Mouse (Mus musculus) liver, embryonic 13.5 days (tissue): ENCODE results near the gene Tnfrsf12a. TPM values are rescaled to one million over a fixed set of nuclear protein-coding genes. Genes with fewer than 3 reads are reported as not detected.

Experiments
- ATAC-seq: fragments of 200-750 bp; cut with Nextera tagmentation; 2 replicates; pipeline ENCODE4 v1.8.0; 2017; ENCODE audit warnings: low read depth, mild to moderate bottlenecking, moderate number of reproducible peaks, moderate library complexity
- DNase-seq: peaks from one replicate; pipeline ENCODE4 v3.0.0; 2022
- H3K27ac ChIP-seq: fragments of 300-500 bp; sonication (generic); 2 replicates; pipeline ENCODE4 v1.5.1; 2015; ENCODE audit warnings: moderate library complexity, mild to moderate bottlenecking, inconsistent platforms
- H3K27me3 ChIP-seq: fragments of 300-500 bp; sonication (generic); 2 replicates; pipeline ENCODE4 v1.6.1; 2015; ENCODE audit warnings: mild to moderate bottlenecking, inconsistent platforms
- H3K36me3 ChIP-seq: fragments of 300-500 bp; sonication (generic); 2 replicates; pipeline ENCODE4 v1.6.1; 2015; ENCODE audit warnings: mild to moderate bottlenecking, inconsistent platforms
- H3K4me1 ChIP-seq: fragments of 300-500 bp; sonication (generic); replicated peaks from 2 replicates; pipeline ENCODE4 v1.6.1; 2015; ENCODE audit warnings: inconsistent platforms
- H3K4me2 ChIP-seq: fragments of 300-500 bp; sonication (generic); 2 replicates; pipeline ENCODE4 v1.6.1; 2015; ENCODE audit warnings: inconsistent platforms, mild to moderate bottlenecking, moderate library complexity
- H3K4me3 ChIP-seq: fragments of 300-500 bp; sonication (generic); replicated peaks from 2 replicates; pipeline ENCODE4 v1.5.1; 2015; ENCODE audit warnings: mild to moderate bottlenecking, inconsistent platforms
- H3K9ac ChIP-seq: fragments of 300-500 bp; sonication (generic); 2 replicates; pipeline ENCODE4 v1.6.1; 2015; ENCODE audit warnings: mild to moderate bottlenecking, inconsistent platforms
- H3K9me3 ChIP-seq: fragments of 300-500 bp; sonication (generic); replicated peaks from 2 replicates; pipeline ENCODE4 v1.6.1; 2016; ENCODE audit warnings: inconsistent platforms
- WGBS: fragments of 180-500 bp; shearing (Covaris S2); methylation state at CpG from one replicate; pipeline ENCODE4 v1.1.7; 2015; ENCODE audit not compliant: insufficient replicate concordance; 5-methylcytosine and 5-hydroxymethylcytosine counted together
- polyA plus RNA-seq: library from polyadenylated mRNA; unstranded; fragments of >200 nt; fragmentation: Nextera tagmentation; extraction: Ambion mirVana; gene quantifications from 2 replicates; pipeline ENCODE4 v1.2.1, GENCODE M21; 2015

Tnfrsf12a gene
- polyA plus RNA-seq, 1 experiment from 2014 or later = 6.7 TPM

- peaks cover 25% of the 10 kb centered on the region for H3K36me3 ChIP-seq
- H3K27ac ChIP-seq = no peak overlapping the region
- H3K27me3 ChIP-seq = peaks cover 43% of the 10 kb centered on the region
- peaks cover 11% of the 10 kb centered on the region for H3K4me1 ChIP-seq
- no peak overlapping the region for H3K9ac ChIP-seq
- H3K4me2 ChIP-seq = no peak overlapping the region
- WGBS = 20% methylated on average over 5 of the region's 5 CpGs
- no peaks in the 10 kb centered on the region for H3K9me3 ChIP-seq
- ATAC-seq = no peak
- no peak overlapping the region for H3K4me3 ChIP-seq
- no peak for DNase-seq
These were observed 12.7 kb downstream of the Tnfrsf12a start for GRCm38 (mm10) chr17:23664556-23665021.

DNA sequence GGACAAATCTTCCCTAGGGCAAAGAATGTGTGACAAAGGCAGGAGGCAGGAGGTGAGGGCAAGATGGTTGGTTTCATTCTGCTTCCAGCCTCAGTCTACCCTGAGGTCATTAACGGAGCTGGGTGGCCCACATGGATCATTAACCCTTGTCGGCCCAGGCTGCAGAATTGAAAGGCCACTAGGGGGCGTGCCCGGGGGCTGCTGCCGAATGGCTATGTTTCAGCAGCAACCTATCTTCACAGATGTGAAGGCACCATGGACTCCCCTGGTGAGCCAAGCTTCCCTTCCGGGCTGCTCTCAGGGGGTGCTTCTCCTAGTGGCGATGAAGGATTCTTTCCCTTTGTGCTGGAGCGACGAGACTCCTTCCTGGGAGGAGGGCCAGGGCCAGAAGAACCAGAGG is 15.7 kb downstream of the Tnfrsf12a start:
- Histone ChIP-seq H3K4me2 (no peak overlapping the region), H3K4me3 (no peak overlapping the region), H3K9me3 (no peaks in the 10 kb centered on the region), H3K27ac (no peak overlapping the region), H3K9ac (no peak overlapping the region), H3K4me1 (peaks cover 11% of the 10 kb centered on the region), H3K36me3 (0 out of 2 replicates have a peak, but pooled peaks cover 1% of the 10 kb centered on the region), H3K27me3 (peaks cover 52% of the 10 kb centered on the region)
- DNase-seq (no peak), ATAC-seq (no peak)
- WGBS = 3% methylated on average over 9 of the region's 9 CpGs

- Histone ChIP-seq H3K36me3 (no peaks in the 10 kb centered on the region), H3K4me1 (peaks cover 11% of the 10 kb centered on the region), H3K27ac (no peak overlapping the region), H3K9me3 (no peaks in the 10 kb centered on the region), H3K9ac (no peak overlapping the region), H3K4me3 (peak overlapping the region; percentile 23; the same call in 1 of the 2 replicates), H3K27me3 (peaks cover 52% of the 10 kb centered on the region), H3K4me2 (peak overlapping the region; percentile 37)
- no peak for DNase-seq
- ATAC-seq = no peak
- WGBS = 2% methylated on average over 14 of the region's 14 CpGs
These were observed 16.4 kb downstream of the Tnfrsf12a start for GRCm38 (mm10) chr17:23660876-23661200.

- Histone ChIP-seq H3K9ac (no peak within 1 kb of the TSS), H3K27me3 (peaks cover 52% of the 10 kb centered on the region), H3K4me3 (peak within 1 kb of the TSS; percentile 23; the same call in 1 of the 2 replicates), H3K27ac (no peak within 1 kb of the TSS), H3K36me3 (no peaks in the 10 kb centered on the region), H3K9me3 (no peaks in the 10 kb centered on the region), H3K4me2 (peak within 1 kb of the TSS; percentile 37), H3K4me1 (peaks cover 11% of the 10 kb centered on the region)
- no peak for DNase-seq
- WGBS = 7% methylated on average over 27 of the region's 27 CpGs
- ATAC-seq = no peak
These were observed 17.0 kb downstream of the Tnfrsf12a start, which contains the start of gene Bicdl2 for GRCm38 (mm10) chr17:23660117-23660875. Bicdl2 (plus strand) TSS chr17:23660506.

DNA sequence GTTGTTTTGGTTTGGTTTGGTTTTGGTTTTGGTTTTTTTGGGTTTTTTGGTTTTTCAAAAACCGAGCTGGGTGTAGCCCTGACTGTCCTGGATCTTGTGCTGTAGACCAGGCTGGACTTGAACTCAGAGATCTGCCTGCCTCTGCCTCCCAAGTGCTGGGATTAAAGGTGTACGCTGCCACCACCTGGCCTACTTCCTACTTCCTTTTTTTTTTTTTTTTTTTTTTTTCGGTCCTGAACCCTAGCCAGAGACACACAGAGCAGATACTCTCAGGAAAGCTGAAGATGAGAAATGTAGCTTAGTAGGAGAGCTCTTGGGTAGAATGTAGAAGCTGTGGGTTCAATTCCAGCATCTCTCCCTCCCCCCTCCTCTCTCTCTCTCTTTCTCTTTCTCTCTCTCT is 18.8 kb downstream of the Tnfrsf12a start:
- 56% methylated on average over 3 of the region's 3 CpGs for WGBS
- no peaks in the 10 kb centered on the region for H3K9me3 ChIP-seq
- no peaks in the 10 kb centered on the region for H3K36me3 ChIP-seq
- no peak overlapping the region for H3K4me3 ChIP-seq
- peaks cover 50% of the 10 kb centered on the region for H3K27me3 ChIP-seq
- DNase-seq = no peak
- no peak overlapping the region for H3K27ac ChIP-seq
- H3K9ac ChIP-seq = no peak overlapping the region
- no peak overlapping the region for H3K4me2 ChIP-seq
- H3K4me1 ChIP-seq = peaks cover 11% of the 10 kb centered on the region
- no peak for ATAC-seq

- no peak overlapping the region for H3K27ac ChIP-seq
- peaks cover 11% of the 10 kb centered on the region for H3K27me3 ChIP-seq
- ATAC-seq = no peak
- no peak overlapping the region for H3K4me3 ChIP-seq
- H3K9me3 ChIP-seq = no peaks in the 10 kb centered on the region
- no peak overlapping the region for H3K4me2 ChIP-seq
- H3K9ac ChIP-seq = no peak overlapping the region
- no peak for DNase-seq
- WGBS = 24% methylated on average over 2 of the region's 2 CpGs
- H3K4me1 ChIP-seq = no peaks in the 10 kb centered on the region
- H3K36me3 ChIP-seq = no peaks in the 10 kb centered on the region
These were observed 22.9 kb downstream of the Tnfrsf12a start for GRCm38 (mm10) chr17:23654410-23654809.

DNA sequence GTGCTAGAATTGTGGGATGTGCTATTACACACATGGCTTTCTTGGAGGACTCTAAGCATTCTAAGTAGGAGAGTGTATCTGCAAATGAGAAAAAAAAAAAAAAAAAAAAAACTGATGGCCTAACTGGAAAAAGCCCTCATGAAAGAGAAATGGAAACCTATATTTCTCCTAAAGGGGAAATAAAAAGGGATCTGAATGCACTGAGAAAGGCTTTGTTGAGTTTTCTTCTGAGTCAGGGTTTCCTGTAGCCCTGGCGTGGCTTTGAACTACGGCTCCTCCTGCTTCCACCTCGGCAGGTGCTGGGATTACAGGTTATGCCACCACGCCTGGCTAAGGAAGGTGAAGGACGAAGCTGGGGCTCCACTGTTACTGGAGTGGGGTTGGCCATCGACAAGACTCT is 23.3 kb downstream of the Tnfrsf12a start:
- H3K4me2 ChIP-seq = no peak overlapping the region
- ATAC-seq (no peak), DNase-seq (no peak)
- no peak overlapping the region for H3K27ac ChIP-seq
- no peaks in the 10 kb centered on the region for H3K9me3 ChIP-seq
- H3K9ac ChIP-seq = no peak overlapping the region
- peaks cover 9% of the 10 kb centered on the region; the same call in 1 of the 2 replicates for H3K27me3 ChIP-seq
- H3K4me1 ChIP-seq = no peaks in the 10 kb centered on the region
- 42% methylated on average over 6 of the region's 6 CpGs for WGBS
- H3K4me3 ChIP-seq = no peak overlapping the region
- H3K36me3 ChIP-seq = no peaks in the 10 kb centered on the region

GRCm38 (mm10) chr17:23653324-23653723 is 23.9 kb downstream of the Tnfrsf12a start:
- no peak overlapping the region for H3K4me2 ChIP-seq
- DNase-seq = no peak
- peaks cover 9% of the 10 kb centered on the region; the same call in 1 of the 2 replicates for H3K27me3 ChIP-seq
- WGBS = 49% methylated on average over 2 of the region's 2 CpGs
- H3K9me3 ChIP-seq = no peaks in the 10 kb centered on the region
- no peak for ATAC-seq
- H3K4me1 ChIP-seq = no peaks in the 10 kb centered on the region
- H3K9ac ChIP-seq = no peak overlapping the region
- no peak overlapping the region for H3K27ac ChIP-seq
- H3K4me3 ChIP-seq = no peak overlapping the region
- no peaks in the 10 kb centered on the region for H3K36me3 ChIP-seq

- Histone ChIP-seq H3K4me2 (no peak overlapping the region), H3K4me1 (no peaks in the 10 kb centered on the region), H3K27ac (no peak overlapping the region), H3K36me3 (no peaks in the 10 kb centered on the region), H3K9ac (no peak overlapping the region), H3K4me3 (no peak overlapping the region), H3K9me3 (no peaks in the 10 kb centered on the region), H3K27me3 (peaks cover 15% of the 10 kb centered on the region)
- 49% methylated on average over 6 of the region's 6 CpGs for WGBS
- ATAC-seq (no peak), DNase-seq (no peak)
These were observed 25.9 kb downstream of the Tnfrsf12a start for GRCm38 (mm10) chr17:23651363-23651762.

GRCm38 (mm10) chr17:23645894-23646293 is 31.4 kb downstream of the Tnfrsf12a start:
- Histone ChIP-seq H3K4me3 (no peak overlapping the region), H3K4me1 (peaks cover 3% of the 10 kb centered on the region; the same call in 1 of the 2 replicates), H3K27ac (no peak overlapping the region), H3K4me2 (no peak overlapping the region), H3K9me3 (no peaks in the 10 kb centered on the region), H3K27me3 (peaks cover 48% of the 10 kb centered on the region), H3K36me3 (no peaks in the 10 kb centered on the region), H3K9ac (no peak overlapping the region)
- 45% methylated on average over 10 of the region's 10 CpGs for WGBS
- ATAC-seq (no peak), DNase-seq (no peak)

DNA sequence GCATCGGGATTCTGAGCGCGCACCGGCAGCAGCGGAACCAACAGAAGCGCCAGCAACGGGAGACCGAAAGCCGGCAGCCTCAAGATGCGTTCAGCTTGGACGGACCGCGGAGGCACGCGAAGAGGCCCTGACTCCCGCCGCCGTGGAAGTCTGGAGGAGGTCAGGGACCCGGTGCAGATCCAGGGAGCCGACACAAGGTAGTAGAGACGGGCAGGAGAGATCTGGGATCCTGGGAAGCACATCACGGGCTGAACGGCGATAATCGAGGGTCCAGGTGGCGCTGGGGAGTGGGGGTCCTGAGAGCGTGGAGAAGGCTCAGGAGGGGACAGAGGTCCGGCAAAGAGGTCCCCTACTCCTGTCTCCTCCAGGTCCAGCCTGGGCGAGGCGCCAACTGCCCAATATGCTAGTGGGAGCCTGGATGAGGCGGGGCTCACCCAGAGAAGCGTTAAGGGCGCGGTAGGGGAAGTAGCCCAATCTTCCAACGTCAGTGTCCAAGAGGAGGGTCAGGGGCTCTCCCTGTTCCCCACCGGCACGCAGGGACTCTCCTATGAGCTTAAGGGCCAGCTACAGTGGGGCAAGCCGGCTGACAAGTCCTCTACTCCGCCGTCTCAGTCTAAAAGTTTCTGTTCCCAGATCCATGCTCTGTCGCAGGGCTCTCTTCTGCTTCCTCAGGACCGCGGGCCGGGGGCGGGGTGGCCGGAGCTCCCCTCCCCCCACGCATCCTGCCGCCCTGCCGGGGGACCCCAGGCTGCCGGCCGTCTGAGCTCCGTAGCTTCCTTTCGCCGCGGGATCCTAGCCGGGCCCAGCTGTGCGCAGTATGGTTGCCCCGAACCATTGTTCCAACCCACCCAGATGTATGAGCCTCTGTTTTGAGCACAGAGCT is 32.4 kb downstream of the Tnfrsf12a start, which contains the start of gene Mmp25:
Gene Mmp25 (minus strand): TSS at position 665 of the 883 bp plus-strand sequence.
- H3K27ac ChIP-seq = no peak within 1 kb of the TSS
- H3K36me3 ChIP-seq = no peaks in the 10 kb centered on the region
- 0 out of 2 replicates have a peak within 1 kb of the TSS, but pooled peaks have one; percentile 17 for H3K9ac ChIP-seq
- peaks cover 48% of the 10 kb centered on the region for H3K27me3 ChIP-seq
- peak within 1 kb of the TSS; percentile 61 for H3K4me2 ChIP-seq
- 1% methylated on average over 58 of the region's 58 CpGs for WGBS
- H3K9me3 ChIP-seq = no peaks in the 10 kb centered on the region
- peak within 1 kb of the TSS; percentile 36 for H3K4me3 ChIP-seq
- ATAC-seq (no peak), DNase-seq (no peak)
- H3K4me1 ChIP-seq = peaks cover 3% of the 10 kb centered on the region; the same call in 1 of the 2 replicates
